In genomic region chr5:92486758-92487157, GRCm38 (mm10) we compare ENCODE assay signal across 9 mouse cellular contexts. TPM values are rescaled to one million over a fixed set of nuclear protein-coding genes. Genes with fewer than 3 reads are reported as not detected.
DNase-seq lines count a peak whose midpoint lies in the region.
"Had no signal": no experiment of that assay in that cellular context is flagged by ENCODE, and none has a peak within 500 bp of the region (broad histone marks: within the 10 kb centered on the region; RNA-seq: fewer than 3 reads in every experiment).

No protein-coding gene starts in this region.

- intact Hi-C loops in gastrocnemius, postnatal 36 days (cut with DNase I), result no loop called here
- intact Hi-C loops in gastrocnemius, postnatal 14 days (cut with DNase I; ENCODE audit: low total_unique reads), result no loop called here
- intact Hi-C loops in left cerebral cortex, postnatal 36 days (cut with DNase I), result no loop called here

- DNase-seq in gastrocnemius, adult 18-20 months (ENCODE audit: low spot score), result peak; percentile 56
- no peak for DNase-seq in gastrocnemius, postnatal 36 days
- DNase-seq in adipocyte (ENCODE audit: low spot score), result peak; percentile 97
- peak; percentile 58 for DNase-seq in gastrocnemius, postnatal 14 days
- DNase-seq in lung, postnatal 10 days, result peak; percentile 77
- no peak for DNase-seq in left cerebral cortex, postnatal 36 days (ENCODE audit: low spot score in 2 of 2)
- no peak for DNase-seq in left cerebral cortex, adult 11 months (ENCODE audit: low spot score)
- no peak for DNase-seq in kidney, adult 9 months
- DNase-seq: kidney, adult 2 months had no signal

RNA-seq across cellular contexts. Expression of gene Scarb2, which starts 19.9 kb away (rescaled TPM):
- 10 to 100 TPM; 69.6 to 72.5 TPM for total RNA-seq in gastrocnemius, adult 18-20 months (2021)
- total RNA-seq in gastrocnemius, postnatal 36 days (2021), result 10 to 100 TPM; 69.8 to 76.7 TPM
- 10 to 100 TPM; 71.7 to 79.2 TPM for total RNA-seq in gastrocnemius, postnatal 14 days (2021)
- 10 to 100 TPM; 80.5 to 87.8 TPM for total RNA-seq in left cerebral cortex, postnatal 36 days (2021)

RNA-seq across cellular contexts. Expression of gene Nup54, which starts 51.7 kb away (rescaled TPM):
- 10 to 100 TPM; 11.5 to 12.0 TPM for total RNA-seq in gastrocnemius, adult 18-20 months (2021)
- 1 to 10 TPM; 8.1 to 8.2 TPM for total RNA-seq in gastrocnemius, postnatal 36 days (2021)
- total RNA-seq in gastrocnemius, postnatal 14 days (2021), result 1 to 10 TPM; 8.9 to 9.9 TPM
- total RNA-seq in left cerebral cortex, postnatal 36 days (2021), result 10 to 100 TPM; 25.3 to 28.5 TPM

Comparison
In these comparisons a context has a peak if more than half of its experiments do, and no peak if none do; other contexts are left out.
1. DNase-seq: peak in gastrocnemius, adult 18-20 months (single experiment), adipocyte (single experiment), gastrocnemius, postnatal 14 days (single experiment) and lung, postnatal 10 days (single experiment); none in gastrocnemius, postnatal 36 days (0 of 2), left cerebral cortex, postnatal 36 days (0 of 2), left cerebral cortex, adult 11 months (single experiment) and kidney, adult 9 months (single experiment).